Mouse (Mus musculus): ENCODE measurements around the gene Vmn1r210.
"Not testable (repeated sequence)": the region's sequence is repeated elsewhere in the genome, so short reads cannot be mapped to it uniquely, and the experiment has no call there.

The Vmn1r210 gene

DNA sequence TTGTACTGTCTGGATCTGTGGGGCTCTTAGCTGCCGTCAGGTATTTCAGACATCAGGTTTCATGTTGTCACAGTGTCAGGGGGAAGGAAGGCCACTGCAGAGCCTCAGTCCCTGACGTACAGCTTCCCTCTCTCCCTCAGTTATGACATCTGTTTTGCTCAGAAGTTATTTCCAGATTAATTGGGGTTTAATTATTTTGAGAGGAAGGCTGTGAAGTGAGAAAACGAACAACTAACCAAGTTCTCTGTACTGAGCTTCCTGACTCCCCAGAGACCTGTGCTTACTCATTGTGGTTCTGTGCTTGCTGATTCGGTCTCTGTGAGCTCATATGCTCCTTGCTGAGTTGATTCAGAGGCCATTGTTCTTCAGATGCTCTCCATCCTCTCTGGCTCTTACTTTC lies at the start of gene Vmn1r210:
Vmn1r210 (minus strand) TSS at position 101 of the 400 bp plus-strand sequence.
- no peak for DNase-seq (ENCODE audit: low read depth, low spot score)

GRCm38 (mm10) chr13:22879257-22879656 lies 48.1 kb upstream of the Vmn1r210 start:
- peak; percentile 29 for DNase-seq (ENCODE audit: low read depth, low spot score)

DNA sequence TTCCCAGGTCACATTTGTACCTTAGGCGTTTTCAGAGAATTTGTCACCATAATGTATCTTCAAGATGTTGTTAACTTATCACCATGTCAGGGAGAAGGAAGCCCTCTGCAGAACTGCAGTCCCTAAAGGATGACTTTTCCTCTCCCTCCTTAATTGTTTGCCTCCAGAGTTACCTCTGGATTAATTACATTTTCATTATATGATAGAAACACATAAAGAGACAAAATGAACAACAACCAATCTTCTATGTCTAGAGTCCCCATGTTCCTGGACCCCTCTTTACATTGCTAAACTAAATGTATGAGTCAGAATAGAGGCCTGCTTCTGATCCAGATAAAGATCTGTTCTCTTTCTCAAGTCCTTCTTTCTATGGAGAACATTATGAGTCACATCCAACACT lies 26.3 kb upstream of the Vmn1r210 start, which contains the start of gene Vmn1r211:
Vmn1r211 (minus strand) TSS at position 101 of the 400 bp plus-strand sequence.
- DNase-seq (ENCODE audit: low read depth, low spot score) = no peak

DNA sequence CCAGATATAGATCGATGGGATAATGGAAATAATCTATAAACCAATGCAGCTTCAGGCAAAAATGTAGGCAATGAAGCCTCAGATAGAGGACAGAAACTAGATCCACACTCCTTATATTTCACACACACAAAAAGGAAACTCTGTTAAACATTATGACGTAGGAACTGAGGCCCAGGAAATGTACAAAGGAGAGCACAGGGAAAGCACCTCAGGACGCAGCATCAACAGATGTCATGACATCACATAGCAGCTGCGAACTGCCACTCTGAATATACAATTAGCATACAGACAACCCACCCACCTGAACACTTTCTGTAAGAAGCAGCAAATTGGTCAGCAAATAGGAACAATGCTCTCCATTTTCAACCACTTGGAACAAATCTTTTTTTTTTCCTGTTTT lies 23.6 kb upstream of the Vmn1r210 start:
- peak; percentile 36 for DNase-seq (ENCODE audit: low read depth, low spot score)

DNA sequence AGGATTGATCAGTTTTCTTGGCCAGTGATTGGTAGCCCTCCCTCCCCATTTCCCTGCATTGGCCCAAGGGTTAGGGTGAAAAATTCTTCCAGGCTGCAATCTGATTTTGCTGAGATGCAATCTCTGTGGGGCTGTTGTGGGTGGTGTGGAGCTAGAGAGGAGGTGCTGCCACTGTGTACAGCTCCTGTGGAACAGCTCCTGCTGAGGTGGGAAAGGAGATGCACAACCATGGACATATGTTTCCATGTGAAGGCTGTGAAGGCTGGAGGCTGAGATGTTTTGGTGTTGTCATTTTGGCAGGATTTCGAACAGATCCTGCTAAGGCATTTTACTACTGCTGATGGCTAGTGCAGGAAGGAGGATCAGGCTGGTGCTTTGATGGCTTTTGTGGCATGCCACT lies 15.7 kb upstream of the Vmn1r210 start:
- DNase-seq (ENCODE audit: low read depth, low spot score) = no peak

DNA sequence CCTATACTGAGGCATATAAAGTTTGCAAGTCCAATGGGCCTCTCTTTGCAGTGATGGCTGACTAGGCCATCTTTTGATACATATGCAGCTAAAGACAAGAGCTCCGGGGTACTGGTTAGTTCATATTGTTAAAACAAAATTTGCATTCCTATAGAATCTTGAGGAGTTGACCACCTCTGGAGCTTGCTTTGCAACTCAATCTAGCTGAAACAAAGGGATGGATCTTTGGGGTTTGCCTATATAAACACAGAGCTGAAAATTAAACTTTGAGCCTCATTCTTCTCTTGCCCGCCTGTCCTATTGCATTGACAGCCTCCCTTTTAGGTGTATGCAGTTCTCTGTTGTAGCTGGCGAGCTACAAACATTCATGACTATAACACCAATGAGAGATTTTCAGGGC lies 13.2 kb upstream of the Vmn1r210 start:
- DNase-seq (ENCODE audit: low read depth, low spot score) = not testable (repeated sequence)

GRCm38 (mm10) chr13:22829395-22829794 lies 1.8 kb downstream of the Vmn1r210 start:
- DNase-seq (ENCODE audit: low read depth, low spot score) = not testable (repeated sequence)

GRCm38 (mm10) chr13:22821601-22822000 lies 9.5 kb downstream of the Vmn1r210 start:
- DNase-seq (ENCODE audit: low read depth, low spot score) = not testable (repeated sequence)

GRCm38 (mm10) chr13:22809582-22809981 lies 21.6 kb downstream of the Vmn1r210 start, which contains the start of gene Vmn1r209:
Vmn1r209 (minus strand) TSS chr13:22809682.
- not testable (repeated sequence) for DNase-seq (ENCODE audit: low read depth, low spot score)

- DNase-seq (ENCODE audit: low read depth, low spot score) = not testable (repeated sequence)
These were observed 43.1 kb downstream of the Vmn1r210 start for GRCm38 (mm10) chr13:22788096-22788495.

DNA sequence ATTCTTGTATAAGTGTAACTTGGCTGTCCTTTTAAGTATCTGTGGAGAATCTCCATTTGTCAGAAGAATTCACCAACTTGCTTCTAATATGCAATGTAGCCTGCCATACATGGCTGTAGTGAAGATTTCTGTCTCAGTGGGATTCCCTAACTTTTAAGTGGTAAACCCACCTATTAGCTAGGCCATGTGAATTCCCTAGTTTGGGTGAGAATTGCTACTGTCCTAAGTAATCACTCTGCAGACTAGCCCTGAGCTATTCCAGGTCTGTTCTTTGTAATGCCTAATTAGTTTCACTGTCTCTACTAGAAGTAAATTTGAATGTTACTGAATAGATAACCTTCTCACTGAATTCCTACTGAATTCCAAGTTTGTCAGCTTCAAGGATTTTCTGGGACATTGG lies 47.0 kb downstream of the Vmn1r210 start:
- not testable (repeated sequence) for DNase-seq (ENCODE audit: low read depth, low spot score)

- not testable (repeated sequence) for DNase-seq (ENCODE audit: low read depth, low spot score)
These were observed 53.8 kb downstream of the Vmn1r210 start, which contains the start of gene Vmn1r208 for GRCm38 (mm10) chr13:22777300-22777699. Vmn1r208 (minus strand) TSS chr13:22777400.
